Mouse (Mus musculus): Measurements from ENCODE around the gene Rcan1.

DNA sequence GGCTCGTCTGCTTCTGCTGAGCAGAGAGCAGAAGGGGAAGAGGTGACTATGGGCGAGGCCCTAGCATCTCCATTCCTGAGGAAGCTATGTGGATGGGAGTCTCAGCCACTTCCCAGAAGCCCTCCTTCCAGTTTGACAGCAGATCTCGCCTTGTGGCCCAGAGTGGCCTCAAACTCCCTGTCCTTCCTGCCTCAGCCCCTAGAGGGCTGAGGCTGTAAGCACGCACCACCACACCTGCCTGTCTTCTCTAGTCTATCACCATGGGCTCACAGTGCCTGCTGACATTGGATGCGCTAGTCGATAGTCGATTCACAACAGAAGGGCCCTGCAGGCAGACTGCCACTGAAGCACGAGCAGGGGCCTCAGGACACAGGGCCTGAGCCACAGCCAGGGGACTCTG is 18.1 kb downstream of the Rcan1 start:
- TF ChIP-seq CTCF (IDR thresholded peaks at IDR 0.05) (peak; percentile 58), EP300 (IDR thresholded peaks at IDR 0.05) (no peak)
